Mouse (Mus musculus): Measurements from ENCODE around the gene Mgarp.

- TF ChIP-seq ZNF384 (IDR thresholded peaks at IDR 0.05; ENCODE audit: low read depth, low read length) (no peak), CHD2 (IDR thresholded peaks at IDR 0.05; ENCODE audit: low read depth, low read length) (no peak)
Measured at GRCm38 (mm10) chr3:51407870-51408560, 11.5 kb upstream of the Mgarp start.

Measured in ES-E14 (cell line).